Mouse (Mus musculus) layer of hippocampus, adult 9-10 months (tissue): ENCODE results near the gene Dolk.

Experiments
- DNase-seq: peaks from one replicate; pipeline ENCODE4 v3.0.0; 2022; ENCODE audit warnings: low spot score

Gene Dolk

GRCm38 (mm10) chr2:30267466-30267865 is 18.7 kb downstream of the Dolk start:
- no peak for DNase-seq

- DNase-seq = no peak
Measured at GRCm38 (mm10) chr2:30266392-30266941, 19.7 kb downstream of the Dolk start.

- peak; percentile 51 for DNase-seq
Measured at GRCm38 (mm10) chr2:30265767-30266253, 20.3 kb downstream of the Dolk start, which contains the start of gene Phyhd1. Gene Phyhd1, plus strand, starts transcription at chr2:30266203.

- no peak for DNase-seq
Measured at GRCm38 (mm10) chr2:30264671-30265519, 21.2 kb downstream of the Dolk start.

- DNase-seq = no peak
Measured at GRCm38 (mm10) chr2:30263811-30264210, 22.3 kb downstream of the Dolk start.

GRCm38 (mm10) chr2:30262840-30263441 is 23.2 kb downstream of the Dolk start:
- no peak for DNase-seq

GRCm38 (mm10) chr2:30261921-30262839 is 24.0 kb downstream of the Dolk start:
- no peak for DNase-seq

GRCm38 (mm10) chr2:30261064-30261736 is 24.9 kb downstream of the Dolk start:
- no peak for DNase-seq

GRCm38 (mm10) chr2:30259131-30260064 is 26.7 kb downstream of the Dolk start:
- no peak for DNase-seq

GRCm38 (mm10) chr2:30258600-30258999 is 27.5 kb downstream of the Dolk start:
- DNase-seq = no peak

- no peak for DNase-seq
Measured at GRCm38 (mm10) chr2:30257699-30258460, 28.3 kb downstream of the Dolk start.

- DNase-seq = no peak
Measured at GRCm38 (mm10) chr2:30256616-30257350, 29.4 kb downstream of the Dolk start.

GRCm38 (mm10) chr2:30255631-30256395 is 30.3 kb downstream of the Dolk start:
- DNase-seq = no peak

- no peak for DNase-seq
Measured at GRCm38 (mm10) chr2:30253809-30254208, 32.3 kb downstream of the Dolk start.

- DNase-seq = no peak
Measured at GRCm38 (mm10) chr2:30252521-30252920, 33.6 kb downstream of the Dolk start.

GRCm38 (mm10) chr2:30251417-30252104 is 34.6 kb downstream of the Dolk start:
- DNase-seq = no peak
